Mouse (Mus musculus): ENCODE data around the gene Carmil3. TPM values are rescaled to one million over a fixed set of nuclear protein-coding genes. Genes with fewer than 3 reads are reported as not detected.

Carmil3 gene
- polyA plus RNA-seq, 1 experiment, result 9.9 TPM

- peak overlapping the region; percentile 89 for H3K4me3 ChIP-seq (ENCODE audit: low read depth, low read length)
- peaks cover 22% of the 10 kb centered on the region for H3K36me3 ChIP-seq (ENCODE audit: control insufficient read depth, insufficient read depth, low read length, poor library complexity, severe bottlenecking)
- peak overlapping the region; percentile 5; the same call in 1 of the 2 replicates for H3K27ac ChIP-seq (ENCODE audit: insufficient read depth, low read length)
- no peaks in the 10 kb centered on the region for H3K9me3 ChIP-seq (replicated peaks; ENCODE audit: control insufficient read depth, insufficient read depth, low read length, poor library complexity, severe bottlenecking)
- H3K27me3 ChIP-seq (ENCODE audit: control insufficient read depth, insufficient read depth, low read length, poor library complexity, severe bottlenecking), result no peaks in the 10 kb centered on the region
- TF ChIP-seq POLR2A (IDR thresholded peaks at IDR 0.05; ENCODE audit: insufficient read depth, low read length), result no peak
- peak overlapping the region; percentile 92 for H3K9ac ChIP-seq (ENCODE audit: low read depth, poor library complexity, severe bottlenecking)
- H3K4me1 ChIP-seq (ENCODE audit: control insufficient read depth, insufficient read depth, low read length), result peaks cover 2% of the 10 kb centered on the region
Measured at GRCm38 (mm10) chr14:55540787-55541321, 50.4 kb downstream of the Carmil3 start.

GRCm38 (mm10) chr14:55542268-55542667 is 51.8 kb downstream of the Carmil3 start:
- H3K36me3 ChIP-seq (ENCODE audit: control insufficient read depth, insufficient read depth, low read length, poor library complexity, severe bottlenecking), result peaks cover 30% of the 10 kb centered on the region
- TF ChIP-seq CTCF (IDR thresholded peaks at IDR 0.05; ENCODE audit: low read depth, low read length) (no peak), EP300 (IDR thresholded peaks at IDR 0.05; ENCODE audit: insufficient read depth, low read depth, low read length) (no peak), POLR2A (IDR thresholded peaks at IDR 0.05; ENCODE audit: insufficient read depth, low read length) (no peak)
- no peaks in the 10 kb centered on the region for H3K9me3 ChIP-seq (replicated peaks; ENCODE audit: control insufficient read depth, insufficient read depth, low read length, poor library complexity, severe bottlenecking)
- H3K9ac ChIP-seq (ENCODE audit: low read depth, poor library complexity, severe bottlenecking), result no peak overlapping the region
- H3K27ac ChIP-seq (ENCODE audit: insufficient read depth, low read length), result no peak overlapping the region
- H3K4me3 ChIP-seq (ENCODE audit: low read depth, low read length), result no peak overlapping the region
- peaks cover 2% of the 10 kb centered on the region for H3K4me1 ChIP-seq (ENCODE audit: control insufficient read depth, insufficient read depth, low read length)
- no peaks in the 10 kb centered on the region for H3K27me3 ChIP-seq (ENCODE audit: control insufficient read depth, insufficient read depth, low read length, poor library complexity, severe bottlenecking)

GRCm38 (mm10) chr14:55544334-55544733 is 53.9 kb downstream of the Carmil3 start:
- peaks cover 49% of the 10 kb centered on the region for H3K36me3 ChIP-seq (ENCODE audit: control insufficient read depth, insufficient read depth, low read length, poor library complexity, severe bottlenecking)

GRCm38 (mm10) chr14:55550191-55550590 is 59.7 kb downstream of the Carmil3 start:
- Histone ChIP-seq H3K27me3 (ENCODE audit: control insufficient read depth, insufficient read depth, low read length, poor library complexity, severe bottlenecking) (no peaks in the 10 kb centered on the region), H3K4me3 (ENCODE audit: low read depth, low read length) (no peak overlapping the region), H3K9ac (ENCODE audit: low read depth, poor library complexity, severe bottlenecking) (no peak overlapping the region), H3K4me1 (ENCODE audit: control insufficient read depth, insufficient read depth, low read length) (peaks cover 1% of the 10 kb centered on the region), H3K36me3 (ENCODE audit: control insufficient read depth, insufficient read depth, low read length, poor library complexity, severe bottlenecking) (peaks cover 36% of the 10 kb centered on the region), H3K9me3 (replicated peaks; ENCODE audit: control insufficient read depth, insufficient read depth, low read length, poor library complexity, severe bottlenecking) (no peaks in the 10 kb centered on the region), H3K27ac (ENCODE audit: insufficient read depth, low read length) (no peak overlapping the region)
- TF ChIP-seq EP300 (IDR thresholded peaks at IDR 0.05; ENCODE audit: insufficient read depth, low read depth, low read length) (no peak), CTCF (IDR thresholded peaks at IDR 0.05; ENCODE audit: low read depth, low read length) (no peak), POLR2A (IDR thresholded peaks at IDR 0.05; ENCODE audit: insufficient read depth, low read length) (no peak)

More at GRCm38 (mm10) chr14:55544334-55544733, 53.9 kb downstream of the Carmil3 start:
- Histone ChIP-seq H3K4me3 (ENCODE audit: low read depth, low read length) (no peak overlapping the region), H3K9me3 (replicated peaks; ENCODE audit: control insufficient read depth, insufficient read depth, low read length, poor library complexity, severe bottlenecking) (no peaks in the 10 kb centered on the region), H3K9ac (ENCODE audit: low read depth, poor library complexity, severe bottlenecking) (no peak overlapping the region), H3K27ac (ENCODE audit: insufficient read depth, low read length) (no peak overlapping the region), H3K27me3 (ENCODE audit: control insufficient read depth, insufficient read depth, low read length, poor library complexity, severe bottlenecking) (no peaks in the 10 kb centered on the region), H3K4me1 (ENCODE audit: control insufficient read depth, insufficient read depth, low read length) (peaks cover 2% of the 10 kb centered on the region)
- TF ChIP-seq CTCF (IDR thresholded peaks at IDR 0.05; ENCODE audit: low read depth, low read length) (no peak), EP300 (IDR thresholded peaks at IDR 0.05; ENCODE audit: insufficient read depth, low read depth, low read length) (no peak), POLR2A (IDR thresholded peaks at IDR 0.05; ENCODE audit: insufficient read depth, low read length) (no peak)

DNA sequence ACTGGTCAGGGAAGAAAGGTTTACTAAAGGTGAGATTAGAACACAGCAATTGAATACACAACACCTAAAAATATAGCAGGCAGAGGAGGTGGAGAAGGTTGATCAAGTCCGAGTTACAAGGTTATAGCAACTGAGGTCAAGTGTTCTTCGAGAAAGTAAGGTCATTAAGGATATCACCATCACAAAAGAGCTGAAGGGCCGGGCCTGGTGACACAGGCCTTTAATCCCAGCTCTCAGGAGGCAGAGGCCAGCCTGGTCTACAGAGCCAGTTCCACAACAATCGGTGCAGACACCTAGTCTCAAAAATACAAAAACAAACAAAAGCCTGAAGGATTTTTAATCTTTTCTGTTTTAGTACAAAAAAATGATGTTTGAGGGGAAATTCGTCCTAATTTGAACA is 60.9 kb downstream of the Carmil3 start:
- no peaks in the 10 kb centered on the region for H3K27me3 ChIP-seq (ENCODE audit: control insufficient read depth, insufficient read depth, low read length, poor library complexity, severe bottlenecking)
- no peak overlapping the region for H3K9ac ChIP-seq (ENCODE audit: low read depth, poor library complexity, severe bottlenecking)
- no peak overlapping the region for H3K27ac ChIP-seq (ENCODE audit: insufficient read depth, low read length)
- peaks cover 1% of the 10 kb centered on the region for H3K4me1 ChIP-seq (ENCODE audit: control insufficient read depth, insufficient read depth, low read length)
- H3K36me3 ChIP-seq (ENCODE audit: control insufficient read depth, insufficient read depth, low read length, poor library complexity, severe bottlenecking), result peaks cover 27% of the 10 kb centered on the region
- H3K9me3 ChIP-seq (replicated peaks; ENCODE audit: control insufficient read depth, insufficient read depth, low read length, poor library complexity, severe bottlenecking), result no peaks in the 10 kb centered on the region
- TF ChIP-seq EP300 (IDR thresholded peaks at IDR 0.05; ENCODE audit: insufficient read depth, low read depth, low read length) (peak; percentile 84), CTCF (IDR thresholded peaks at IDR 0.05; ENCODE audit: low read depth, low read length) (no peak)
- H3K4me3 ChIP-seq (ENCODE audit: low read depth, low read length), result no peak overlapping the region

GRCm38 (mm10) chr14:55551794-55552193 is 61.3 kb downstream of the Carmil3 start:
- no peaks in the 10 kb centered on the region for H3K27me3 ChIP-seq (ENCODE audit: control insufficient read depth, insufficient read depth, low read length, poor library complexity, severe bottlenecking)
- H3K36me3 ChIP-seq (ENCODE audit: control insufficient read depth, insufficient read depth, low read length, poor library complexity, severe bottlenecking), result peaks cover 26% of the 10 kb centered on the region
- no peaks in the 10 kb centered on the region for H3K9me3 ChIP-seq (replicated peaks; ENCODE audit: control insufficient read depth, insufficient read depth, low read length, poor library complexity, severe bottlenecking)
- peaks cover 1% of the 10 kb centered on the region for H3K4me1 ChIP-seq (ENCODE audit: control insufficient read depth, insufficient read depth, low read length)
- H3K9ac ChIP-seq (ENCODE audit: low read depth, poor library complexity, severe bottlenecking), result no peak overlapping the region
- no peak overlapping the region for H3K4me3 ChIP-seq (ENCODE audit: low read depth, low read length)
- peak overlapping the region; percentile 56; the same call in 1 of the 2 replicates for H3K27ac ChIP-seq (ENCODE audit: insufficient read depth, low read length)
- no peak for TF ChIP-seq CTCF (IDR thresholded peaks at IDR 0.05; ENCODE audit: low read depth, low read length)
- no peak for TF ChIP-seq POLR2A (IDR thresholded peaks at IDR 0.05; ENCODE audit: insufficient read depth, low read length)
- no peak for TF ChIP-seq EP300 (IDR thresholded peaks at IDR 0.05; ENCODE audit: insufficient read depth, low read depth, low read length)

Data from ES-Bruce4 (cell line).